Mouse (Mus musculus) neutrophil, adult 59 days (primary cell): ENCODE results near the gene Tmem126a. TPM values are rescaled to one million over a fixed set of nuclear protein-coding genes. Genes with fewer than 3 reads are reported as not detected.

Experiments
- total RNA-seq, 2 experiments: library from RNA; stranded (reverse); gene quantifications; 1 replicate in 1 of 2; 2 replicates in 1 of 2; pipeline ENCODE4 v1.2.4; 2023

Tmem126a gene
- total RNA-seq = 10 to 100 TPM; 12.1 to 19.7 TPM

DNA sequence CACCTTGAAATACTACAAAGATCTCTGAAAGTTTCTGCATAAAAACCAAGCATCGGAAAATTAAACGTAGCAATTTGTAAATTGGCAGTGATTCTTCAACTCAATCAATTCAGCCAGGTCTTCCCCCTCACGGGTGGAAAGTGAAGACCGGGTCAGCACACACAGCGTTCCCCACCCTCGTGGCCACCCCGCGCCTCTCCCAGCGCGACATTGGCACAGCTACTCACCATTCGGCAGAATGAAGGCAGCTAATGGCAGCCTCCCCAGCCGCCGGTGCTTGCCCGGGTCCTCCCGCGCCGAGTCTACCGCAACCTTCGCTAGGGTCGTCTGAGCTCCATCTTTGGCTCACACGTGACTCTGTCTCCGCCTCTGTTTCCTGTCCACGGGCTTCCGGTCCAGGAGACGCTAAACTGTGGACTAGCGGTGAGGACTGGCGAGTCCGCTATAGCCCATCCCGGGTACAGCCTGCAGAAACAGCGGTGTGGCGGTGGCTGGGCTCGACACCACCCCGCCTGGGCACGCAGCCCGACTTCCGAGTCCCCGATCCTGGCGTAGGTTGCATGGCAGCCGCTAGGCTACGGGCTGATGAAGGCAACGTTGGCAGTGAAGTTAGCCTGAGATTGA lies at the start of gene Tmem126a:
Gene Tmem126a, minus strand, starts transcription at position 385 of the 624 bp plus-strand sequence.

GRCm38 (mm10) chr7:90476313-90477245 lies 19.6 kb upstream of the Tmem126a start, which contains the start of gene Dlg2:
Dlg2 (plus strand) TSS chr7:90476672.

GRCm38 (mm10) chr7:90475793-90476312 lies 18.8 kb upstream of the Tmem126a start, which contains the start of gene Tmem126b:
Tmem126b (minus strand) TSS chr7:90476001.

GRCm38 (mm10) chr7:90442518-90443080 lies 14.4 kb downstream of the Tmem126a start, which contains the start of gene Crebzf:
Crebzf (plus strand) TSS chr7:90442729.

GRCm38 (mm10) chr7:90426020-90427001 lies 30.7 kb downstream of the Tmem126a start, which contains the start of gene Ccdc89:
Ccdc89 (plus strand) TSS chr7:90426577.

Other genes starting within 250 kb of the Tmem126a start
- gene Ccdc83, start 191.5 kb downstream of the Tmem126a start, total RNA-seq = not detected
- under 1 TPM; 0.51 to 0.62 TPM for gene Sytl2, start 155.0 kb downstream of the Tmem126a start, total RNA-seq
- not detected for gene Ccdc89, start 30.7 kb downstream of the Tmem126a start, total RNA-seq
- 10 to 100 TPM; 39.2 to 41.5 TPM for gene Crebzf, start 14.5 kb downstream of the Tmem126a start, total RNA-seq
- 1 to 10 TPM; 4.2 to 5.2 TPM for gene Tmem126b, start 18.8 kb upstream of the Tmem126a start, total RNA-seq
- gene Dlg2, start 19.4 kb upstream of the Tmem126a start, total RNA-seq = 1 to 10 TPM; 1.3 to 1.5 TPM